Mouse (Mus musculus): Measurements from ENCODE around the gene Dot1l.

- no peak for TF ChIP-seq CTCF (IDR thresholded peaks at IDR 0.05; ENCODE audit: low read depth, low read length)
- TF ChIP-seq GATA1 (IDR thresholded peaks at IDR 0.05; ENCODE audit: borderline replicate concordance, low read length), result no peak
These were observed 31.0 kb downstream of the Dot1l start for GRCm38 (mm10) chr10:80785963-80786362.

All from G1E (cell line).